12 mouse cellular contexts compared by ENCODE assay signal in the genomic region with DNA sequence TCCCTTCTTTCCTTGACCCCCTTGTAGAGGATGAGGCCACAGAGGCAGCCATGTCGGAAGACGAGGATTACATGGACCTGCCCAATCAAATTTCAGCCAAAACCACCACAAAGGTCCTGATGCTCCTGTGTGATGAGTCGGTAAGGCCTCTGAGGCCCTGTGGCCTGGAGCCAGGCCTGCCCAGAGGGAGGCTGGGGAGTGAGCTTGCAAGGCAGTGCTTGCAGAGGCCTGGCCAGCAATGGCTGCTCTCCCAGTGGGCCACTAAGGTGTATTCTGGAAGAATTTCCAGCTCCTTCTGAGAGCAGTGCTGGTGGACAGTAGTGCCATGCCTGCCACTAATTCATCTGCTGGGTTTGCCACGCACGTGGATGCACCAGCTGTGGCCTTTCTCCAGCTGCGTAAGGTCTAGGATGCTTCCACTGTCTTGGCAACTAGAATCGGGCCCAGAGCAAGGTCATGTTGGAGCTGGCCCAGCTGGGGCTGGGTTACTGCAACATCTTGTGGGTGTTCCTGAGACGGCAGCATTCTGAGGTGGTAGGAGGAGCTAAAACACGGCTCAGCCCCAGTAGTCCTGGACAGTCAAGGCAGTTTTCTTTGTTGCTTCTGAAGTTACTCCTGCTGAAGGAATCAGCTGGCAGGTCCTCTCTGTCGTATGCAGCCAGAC.
A peak's percentile ranks its signal among the peaks of the same experiment; 100 is the strongest.
DNase-seq lines count a peak whose midpoint lies in the region.
"Had no signal": no experiment of that assay in that cellular context is flagged by ENCODE, and none has a peak within 500 bp of the region (broad histone marks: within the 10 kb centered on the region; RNA-seq: fewer than 3 reads in every experiment).

No protein-coding gene starts in this region.

- intact Hi-C loops in gastrocnemius, postnatal 14 days (cut with DNase I; ENCODE audit: low total_unique reads): no loop called here

- peak; percentile 24 for DNase-seq in gastrocnemius, postnatal 14 days
- no peak for DNase-seq in gastrocnemius, postnatal 25 days
- peak; percentile 16 for DNase-seq in R1 (ENCODE audit: low read depth, low spot score)
- peak; percentile 19 for DNase-seq in adrenal gland, postnatal 25 days
- DNase-seq in lung, postnatal 36 days: peak; percentile 50
- DNase-seq in right cerebral cortex, postnatal 10 days (ENCODE audit: low spot score in 2 of 2): no peak
- no peak for DNase-seq in layer of hippocampus, postnatal 36 days
- DNase-seq: cerebellum, postnatal 10 days; heart, postnatal 4 days; kidney, adult 18-20 months; kidney, postnatal 25 days; right cerebral cortex, postnatal 4 days had no signal

Comparison
In these comparisons a context has a peak if more than half of its experiments do, and no peak if none do; other contexts are left out.
1. DNase-seq: peak in gastrocnemius, postnatal 14 days (single experiment), R1 (single experiment), adrenal gland, postnatal 25 days (single experiment) and lung, postnatal 36 days (single experiment); none in gastrocnemius, postnatal 25 days (single experiment), right cerebral cortex, postnatal 10 days (0 of 2) and layer of hippocampus, postnatal 36 days (0 of 2).